Mouse (Mus musculus) liver, adult 2 months (tissue): ENCODE measurements at regions not wholly inside any gene's neighbourhood (a gene's known extent, or its start where the extent isn't known, plus 50 kb on each side); places are given as distances from the start of the nearest gene placed in this dataset.

Source experiments
- CTCF ChIP-seq: fragments of 200-500 bp; IDR thresholded peaks from 2 replicates; pipeline ENCODE4 v1.5.1; 2011; ENCODE audit warnings: low read depth, low read length, control low read depth
- POLR2A ChIP-seq: fragments of 200-500 bp; IDR thresholded peaks from 2 replicates; pipeline ENCODE4 v1.6.1; 2011; ENCODE audit warnings: low read length, control low read depth; ENCODE audit not compliant: insufficient read depth; ENCODE audit errors: extremely low read depth

DNA sequence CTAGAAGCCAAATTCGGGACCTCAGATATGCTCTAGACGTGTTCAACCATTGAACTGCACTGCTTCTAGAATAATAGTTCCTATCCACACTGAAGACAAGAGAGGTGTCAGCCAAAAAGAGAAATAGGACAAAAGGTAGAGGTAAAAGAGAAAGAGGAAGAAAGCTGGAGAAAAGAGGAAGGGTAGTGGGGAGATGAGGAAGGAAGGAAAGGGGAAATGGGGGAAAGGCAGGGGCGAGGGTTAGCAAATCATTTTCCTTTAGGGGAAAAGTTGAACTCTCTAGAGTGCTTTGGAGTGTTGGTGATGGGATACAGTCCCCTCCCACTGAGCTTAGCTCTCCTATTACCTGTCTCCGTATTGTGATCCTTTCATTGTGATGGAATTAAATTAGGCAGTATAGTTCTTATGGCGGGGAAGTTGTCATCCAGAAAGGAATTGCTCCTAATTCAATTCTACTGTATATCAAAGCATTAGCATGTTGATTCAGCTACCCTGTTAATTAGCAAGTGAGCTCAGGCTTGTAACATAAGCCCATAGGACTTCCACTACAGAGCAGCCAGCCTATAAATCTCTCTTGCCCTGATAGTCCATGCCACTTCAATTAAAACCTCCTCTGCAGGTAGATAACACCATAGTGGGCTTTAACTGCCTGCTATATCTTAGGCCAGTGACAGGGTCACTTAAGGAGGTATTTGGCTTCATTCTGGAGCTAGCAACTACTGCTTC lies 379.6 kb downstream of the Mllt3 start:
- TF ChIP-seq CTCF (no peak), POLR2A (no peak)
